Mouse (Mus musculus) kidney, postnatal 10 days (tissue): ENCODE measurements around the gene Ostn.

ENCODE experiments used
- DNase-seq: peaks from one replicate; pipeline ENCODE4 v3.0.0; 2021; ENCODE audit warnings: mixed read lengths

The Ostn gene

GRCm38 (mm10) chr16:27387634-27388611 is 80.6 kb downstream of the Ostn start:
- peak; percentile 35 for DNase-seq

DNA sequence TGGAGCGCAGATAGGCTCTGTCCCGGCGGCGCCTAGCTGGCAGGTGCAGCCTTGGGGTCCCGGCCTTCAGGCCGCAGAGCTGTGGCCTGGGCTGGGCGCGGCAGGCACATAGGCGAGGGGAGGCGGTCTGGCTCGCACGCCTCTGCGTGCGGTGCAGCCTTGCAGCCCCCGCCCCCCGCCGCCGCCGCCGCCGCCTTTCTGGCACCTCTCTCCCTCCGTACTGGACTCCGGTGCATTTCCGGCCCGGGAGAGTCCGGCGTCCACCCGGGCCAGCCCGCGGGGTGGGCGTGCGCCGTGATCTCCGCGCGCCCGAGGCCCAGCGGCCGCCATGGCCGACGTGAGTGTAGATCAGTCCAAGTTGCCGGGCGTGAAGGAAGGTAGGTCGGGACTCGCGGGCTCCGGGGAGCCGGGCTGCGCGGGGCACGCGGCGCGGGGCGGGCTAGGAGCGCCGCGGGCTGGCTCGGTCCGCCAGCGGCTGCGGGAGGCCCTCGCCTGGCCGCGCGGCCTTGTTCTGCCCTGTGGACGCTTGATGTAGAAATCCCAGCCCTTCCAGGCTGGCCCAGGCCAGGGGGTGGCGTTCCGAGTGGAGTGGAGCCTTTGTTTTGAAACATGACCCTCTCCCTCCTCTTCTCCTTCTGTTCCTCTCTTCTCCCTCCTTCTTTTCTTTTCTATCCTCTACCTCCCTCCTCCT is 81.6 kb downstream of the Ostn start, which contains the start of gene Ccdc50:
TSS of gene Ccdc50 (plus strand) at position 109 of the 691 bp plus-strand sequence.
- DNase-seq, result peak; percentile 89

GRCm38 (mm10) chr16:27389534-27390282 is 82.4 kb downstream of the Ostn start:
- peak; percentile 14 for DNase-seq

GRCm38 (mm10) chr16:27390306-27390705 is 83.0 kb downstream of the Ostn start:
- no peak for DNase-seq

DNA sequence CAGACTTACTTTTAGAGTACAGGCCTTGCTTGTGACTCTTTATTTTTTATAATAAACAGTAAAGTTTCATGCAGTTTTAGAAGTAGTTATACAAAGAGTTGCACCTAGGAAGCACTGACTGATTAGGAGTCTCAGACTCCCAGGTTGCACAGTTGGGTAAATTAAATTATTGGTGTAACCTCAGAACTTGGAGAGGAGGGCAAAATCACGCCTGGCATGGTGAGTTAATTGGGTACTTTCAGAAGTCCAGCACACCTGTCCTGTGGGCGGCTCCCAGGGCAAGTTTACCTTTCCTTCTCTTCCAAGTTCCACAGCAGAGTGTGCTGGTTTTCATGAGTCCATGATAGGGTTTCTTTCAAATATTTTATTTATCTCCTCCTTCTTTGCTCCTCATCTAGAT is 84.6 kb downstream of the Ostn start:
- DNase-seq, result no peak

DNA sequence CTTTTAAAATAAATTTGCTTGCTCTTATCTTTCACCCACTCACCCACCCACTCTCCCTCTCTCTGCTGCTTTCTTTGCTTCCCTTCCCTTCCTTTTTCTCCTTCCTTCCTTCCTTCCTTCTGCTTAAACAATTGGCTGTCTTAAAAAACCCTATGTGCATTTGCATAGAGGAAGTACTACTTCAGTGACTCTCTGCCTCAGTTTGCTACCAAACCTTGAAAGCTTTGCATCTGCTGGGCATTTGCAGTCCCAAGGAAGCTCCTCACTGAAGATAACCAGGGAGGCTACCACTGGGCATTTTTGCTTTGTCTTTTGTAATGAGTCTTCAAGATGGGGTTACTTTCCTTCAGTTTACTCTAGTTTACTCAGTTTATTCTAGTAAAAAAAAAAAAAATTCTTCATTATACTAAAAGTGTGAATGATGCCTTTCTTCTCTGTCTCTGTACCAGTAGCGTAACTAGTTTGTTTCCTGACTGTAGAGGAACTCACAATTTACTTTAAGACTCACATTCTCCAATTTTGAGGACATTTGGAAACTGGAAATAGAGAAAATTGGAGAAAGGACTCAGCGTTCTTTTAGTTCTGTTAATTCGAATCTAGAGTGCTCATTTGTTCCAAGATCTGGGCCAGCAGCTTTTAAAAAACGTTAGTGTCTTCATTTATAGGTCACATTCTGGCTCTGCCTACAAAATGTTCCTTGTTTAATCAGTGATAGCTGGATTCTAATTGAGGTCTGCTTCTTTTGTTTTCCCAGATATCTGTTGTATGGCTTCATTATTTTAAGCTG is 88.2 kb downstream of the Ostn start:
- DNase-seq, result no peak

- no peak for DNase-seq
Measured at GRCm38 (mm10) chr16:27396951-27397350, 89.7 kb downstream of the Ostn start.

DNA sequence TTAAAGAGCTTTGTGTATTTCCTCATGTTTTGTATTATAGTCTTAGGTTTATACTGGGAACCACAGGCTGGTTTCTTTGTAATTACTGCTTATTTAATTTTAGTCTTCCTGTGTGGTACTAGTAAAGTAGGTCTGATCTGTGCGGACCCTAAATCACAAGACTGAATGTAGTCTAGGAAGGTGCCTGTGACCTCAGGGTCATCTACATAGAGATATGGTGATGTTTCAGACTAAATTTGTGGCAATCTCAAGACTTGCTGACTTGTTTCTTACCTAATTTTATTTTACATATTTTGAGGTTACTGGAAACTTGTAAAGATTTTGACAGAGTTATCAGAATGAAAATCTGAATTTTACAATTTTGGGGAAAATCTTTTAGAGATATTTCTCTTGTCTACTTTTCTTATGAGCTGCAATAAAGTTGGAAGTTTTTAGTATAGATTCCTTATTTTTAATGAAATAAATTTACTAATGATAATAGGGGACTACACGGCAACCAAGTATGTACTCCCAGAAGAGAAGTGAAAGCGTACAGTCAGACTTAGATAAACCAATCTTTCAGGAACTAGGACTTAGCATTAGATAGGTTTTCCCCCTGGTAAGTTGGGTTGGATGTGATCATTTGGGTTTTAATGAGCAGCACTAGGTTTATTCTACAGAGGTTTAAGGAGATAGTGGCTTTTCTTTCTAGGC is 91.9 kb downstream of the Ostn start:
- no peak for DNase-seq

DNA sequence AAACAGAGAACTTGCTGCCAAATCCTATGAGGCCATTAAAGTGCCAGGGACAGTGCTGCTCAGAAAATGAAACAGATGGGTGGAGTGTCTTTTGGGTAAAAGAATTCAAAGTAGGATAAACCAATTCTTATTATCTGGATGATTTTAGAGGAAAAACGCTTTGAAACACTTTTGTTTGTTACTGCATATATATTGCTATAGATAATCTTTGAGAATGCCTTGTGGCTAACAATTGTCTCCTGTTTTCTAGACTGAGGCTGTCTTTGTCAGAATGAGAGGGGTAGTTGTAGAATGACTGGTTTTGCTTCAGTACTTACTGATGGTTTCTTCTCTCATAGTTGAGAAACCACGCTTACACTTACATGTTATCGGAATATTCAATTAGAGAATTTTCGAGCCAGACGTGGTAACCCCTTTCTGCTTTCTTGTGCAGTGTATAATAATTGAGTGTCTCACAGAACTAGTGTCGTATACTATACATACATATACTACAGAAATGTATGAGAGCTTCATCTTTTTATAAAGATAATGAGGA is 92.5 kb downstream of the Ostn start:
- DNase-seq, result no peak
